Mouse (Mus musculus) C2C12 (cell line): Measurements from ENCODE around the gene Crip2.

ENCODE experiments used
- CEBPB ChIP-seq: IDR thresholded peaks from one replicate; pipeline ENCODE4 v1.6.1; 2011; ENCODE audit warnings: low read depth, mild to moderate bottlenecking, control low read depth, moderate library complexity
- CTCF ChIP-seq: IDR thresholded peaks from one replicate; pipeline ENCODE4 v1.5.1; 2011; ENCODE audit not compliant: control insufficient read depth, insufficient read depth, insufficient read length
- MAX ChIP-seq: IDR thresholded peaks from one replicate; pipeline ENCODE4 v1.6.1; 2011; ENCODE audit warnings: mild to moderate bottlenecking, control low read depth

DNA sequence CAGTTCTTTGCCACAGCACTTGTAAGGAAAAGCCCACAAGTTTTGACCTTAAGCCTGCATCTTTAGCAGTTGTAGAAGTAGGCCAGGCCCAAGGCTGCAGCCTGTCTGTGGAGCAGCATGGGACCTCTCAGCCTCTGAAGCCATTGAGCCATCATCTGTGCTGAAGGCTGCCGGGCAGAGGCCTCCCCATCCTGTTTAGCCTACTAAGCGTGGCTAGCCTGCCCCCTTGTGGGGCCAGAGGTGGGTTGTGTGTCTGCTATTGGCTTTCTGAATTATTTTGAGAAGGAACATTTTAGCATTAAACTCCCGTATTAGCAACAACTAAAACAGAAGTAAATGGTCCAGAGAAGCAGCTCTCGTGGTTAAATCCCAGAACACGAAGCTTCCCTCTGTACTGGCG is 37.6 kb upstream of the Crip2 start:
- TF ChIP-seq CEBPB (no peak), CTCF (no peak), MAX (no peak)
